Mouse (Mus musculus): ENCODE data around the gene Anxa3.
A peak's percentile ranks its signal among the peaks of the same experiment; 100 is the strongest.

Gene Anxa3

GRCm38 (mm10) chr5:96792936-96793718 is at the start of gene Anxa3:
Anxa3 (plus strand) TSS chr5:96793339.
- DNase-seq (ENCODE audit: low read depth) = no peak

GRCm38 (mm10) chr5:96747195-96747984 is 45.7 kb upstream of the Anxa3 start:
- no peak for DNase-seq (ENCODE audit: low read depth)

DNA sequence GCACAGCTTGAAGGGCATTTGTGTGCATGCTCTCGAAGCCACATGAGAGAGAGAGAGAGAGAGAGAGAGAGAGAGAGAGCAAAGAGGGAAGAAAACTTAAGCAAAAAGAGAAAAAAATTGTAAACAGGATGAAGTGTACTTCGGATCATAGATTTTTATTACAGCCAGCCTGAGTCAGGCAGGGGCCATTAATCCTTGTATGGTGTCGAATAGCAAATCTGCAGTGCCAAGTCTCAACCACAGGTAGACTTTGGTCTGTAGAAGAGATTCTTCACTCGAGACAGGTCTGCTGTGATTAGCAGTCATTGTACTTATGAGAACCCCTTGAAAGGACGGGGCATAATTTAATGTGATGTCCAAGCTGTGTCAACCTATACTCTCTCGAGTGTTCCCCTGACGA is 35.5 kb upstream of the Anxa3 start:
- DNase-seq (ENCODE audit: low read depth) = no peak

DNA sequence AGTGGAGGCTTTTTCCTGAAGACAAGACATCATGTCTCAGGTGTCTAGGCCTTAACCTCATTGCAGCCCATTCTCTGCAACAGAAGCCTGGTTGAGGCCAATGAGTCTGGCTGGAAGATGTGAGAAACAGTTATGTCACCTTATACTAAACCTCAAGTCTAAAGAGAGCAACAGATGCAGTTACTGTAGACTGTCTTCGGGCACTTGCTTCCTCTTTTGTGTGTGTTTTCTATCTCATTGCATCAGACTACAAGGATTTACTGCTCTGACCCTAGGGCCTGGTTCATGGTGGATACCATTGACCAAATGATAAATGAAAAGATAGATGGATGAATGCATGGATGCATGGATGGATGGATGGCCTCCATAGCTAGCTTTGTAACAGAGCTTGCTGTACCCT is 31.1 kb upstream of the Anxa3 start:
- DNase-seq (ENCODE audit: low read depth) = no peak

- DNase-seq (ENCODE audit: low read depth) = peak; percentile 57
Measured at GRCm38 (mm10) chr5:96768846-96769471, 24.2 kb upstream of the Anxa3 start.

GRCm38 (mm10) chr5:96783506-96784288 is 9.4 kb upstream of the Anxa3 start:
- DNase-seq (ENCODE audit: low read depth) = no peak

DNA sequence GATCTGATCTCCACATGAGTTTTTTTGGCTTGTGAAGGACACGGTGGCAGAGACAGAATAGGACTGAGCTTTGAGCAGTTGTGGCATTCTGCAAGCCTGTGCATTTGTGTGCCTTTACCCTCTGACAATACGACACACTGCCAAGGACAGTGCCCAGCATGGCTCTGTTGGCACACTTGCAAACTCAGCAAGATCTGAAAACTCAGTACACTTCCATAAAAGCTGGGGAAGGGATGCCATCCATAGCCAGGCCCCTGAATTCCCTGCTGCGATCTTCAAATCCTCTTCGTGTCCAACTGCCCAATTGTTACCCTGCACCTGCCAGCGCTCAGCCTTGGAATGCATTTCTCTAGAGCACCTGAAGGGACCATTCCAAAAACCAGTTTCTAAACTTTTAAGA is 8.0 kb upstream of the Anxa3 start:
- DNase-seq (ENCODE audit: low read depth) = no peak

GRCm38 (mm10) chr5:96792422-96792821 is 717 bp upstream of the Anxa3 start:
- no peak for DNase-seq (ENCODE audit: low read depth)

DNA sequence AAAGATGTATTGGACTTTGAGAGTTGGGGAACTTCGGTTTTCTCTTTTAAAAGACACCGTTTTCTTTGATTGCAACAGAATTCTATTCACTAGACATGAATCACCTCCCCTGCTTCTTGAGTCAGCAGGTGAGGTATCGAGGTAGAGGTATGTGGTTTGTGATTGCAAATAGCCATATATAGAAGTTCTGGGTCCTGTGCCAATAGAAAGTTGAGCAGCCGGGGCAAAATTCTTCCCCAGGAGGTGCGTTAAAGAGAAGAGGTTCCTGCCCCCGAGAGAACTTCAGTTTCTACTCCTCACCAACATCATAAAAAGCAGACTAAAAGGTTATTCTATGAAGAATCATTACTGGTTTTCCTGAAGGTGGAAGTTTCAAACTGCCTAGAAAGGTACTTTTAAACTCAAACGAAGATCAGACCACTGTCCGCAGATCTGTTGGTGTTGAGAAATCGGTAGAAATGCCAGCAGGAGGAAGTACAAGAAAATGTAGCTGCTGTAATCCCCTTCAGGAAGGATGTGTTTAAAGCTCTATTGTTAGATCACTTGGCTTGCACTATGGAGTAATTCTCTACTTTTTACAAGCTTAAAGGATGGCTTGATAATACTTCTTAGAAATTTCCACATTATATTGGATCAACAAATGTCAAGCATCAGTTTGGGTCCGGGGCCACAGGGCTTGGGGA is 955 bp downstream of the Anxa3 start:
- DNase-seq (ENCODE audit: low read depth) = peak; percentile 6

GRCm38 (mm10) chr5:96795752-96796151 is 2.6 kb downstream of the Anxa3 start:
- DNase-seq (ENCODE audit: low read depth) = no peak

DNA sequence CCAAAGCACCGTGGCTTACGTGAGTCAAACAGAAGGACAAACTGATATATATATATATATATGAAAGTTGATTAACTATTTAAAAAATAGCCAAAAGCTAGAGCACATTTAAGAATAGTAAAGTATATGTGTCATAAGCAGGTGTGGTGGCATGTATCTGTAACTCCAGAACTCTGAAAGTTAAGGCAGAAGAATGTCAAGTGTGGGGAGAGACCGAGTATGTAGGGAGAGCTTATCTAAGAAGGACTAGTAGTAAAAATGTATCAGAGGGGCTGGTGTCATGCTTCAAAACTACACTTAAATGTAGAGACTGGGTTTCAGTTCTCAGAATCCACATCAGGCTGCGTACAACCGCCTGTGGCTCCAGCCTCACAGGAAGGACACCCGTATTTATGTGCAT is 4.3 kb downstream of the Anxa3 start:
- DNase-seq (ENCODE audit: low read depth) = no peak

DNA sequence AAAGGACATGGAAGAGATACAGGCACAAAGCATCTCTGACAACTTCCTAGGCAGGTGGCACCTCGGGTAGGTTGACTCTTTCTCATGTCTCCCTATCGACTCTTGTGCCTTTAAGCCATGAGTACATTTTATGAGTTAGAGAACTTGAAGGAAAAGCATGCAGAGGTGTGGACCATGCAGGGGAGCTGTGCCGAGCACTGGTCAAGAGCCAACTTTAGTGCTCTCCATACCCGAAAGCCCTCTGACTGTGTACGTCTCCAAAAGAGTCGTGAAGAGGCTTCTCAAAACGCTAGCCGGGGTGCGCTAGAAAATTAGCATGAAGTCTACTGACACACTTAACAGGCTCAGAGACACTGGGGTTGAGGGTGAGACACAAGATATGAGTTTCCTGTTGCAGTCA is 6.0 kb downstream of the Anxa3 start:
- no peak for DNase-seq (ENCODE audit: low read depth)

GRCm38 (mm10) chr5:96799969-96800368 is 6.8 kb downstream of the Anxa3 start:
- DNase-seq (ENCODE audit: low read depth) = no peak

DNA sequence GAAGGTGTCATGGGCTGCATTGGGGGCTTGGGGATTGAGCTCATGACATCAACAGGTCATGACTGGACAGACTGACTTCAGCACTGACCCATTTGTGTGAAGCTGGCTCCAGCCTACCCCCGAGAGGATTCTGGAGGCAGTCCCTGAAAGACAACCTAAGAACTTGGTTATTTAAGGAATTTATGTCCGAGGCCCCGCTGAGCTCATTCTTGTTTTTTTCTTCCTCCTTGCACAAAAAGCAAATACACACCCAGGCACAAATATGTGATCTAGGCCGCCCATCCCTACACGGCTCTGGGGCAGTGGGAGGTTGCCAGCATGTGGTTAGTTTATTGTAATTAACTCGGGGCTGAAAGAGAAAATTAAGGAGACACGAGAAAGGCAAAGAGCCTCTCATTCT is 9.0 kb downstream of the Anxa3 start:
- no peak for DNase-seq (ENCODE audit: low read depth)

DNA sequence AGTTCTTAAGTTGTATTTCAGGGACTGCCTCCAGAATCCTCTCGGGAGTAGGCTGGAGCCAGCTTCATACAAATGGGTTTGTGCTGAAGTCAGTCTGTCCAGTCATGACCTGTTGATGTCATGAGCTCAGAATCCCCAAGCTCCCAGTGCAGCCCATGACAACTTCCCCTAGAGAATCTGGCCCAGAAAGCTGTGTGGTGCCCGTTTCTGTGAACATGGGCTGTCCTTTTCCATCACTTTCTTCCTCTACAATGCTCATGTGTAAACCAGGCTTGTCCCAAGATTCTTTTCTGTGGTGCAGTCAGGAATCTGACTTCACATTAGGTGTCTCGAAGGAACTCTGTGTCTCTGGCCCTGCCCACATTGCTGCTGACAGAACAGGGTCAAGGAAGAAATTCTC is 10.0 kb downstream of the Anxa3 start:
- no peak for DNase-seq (ENCODE audit: low read depth)

DNA sequence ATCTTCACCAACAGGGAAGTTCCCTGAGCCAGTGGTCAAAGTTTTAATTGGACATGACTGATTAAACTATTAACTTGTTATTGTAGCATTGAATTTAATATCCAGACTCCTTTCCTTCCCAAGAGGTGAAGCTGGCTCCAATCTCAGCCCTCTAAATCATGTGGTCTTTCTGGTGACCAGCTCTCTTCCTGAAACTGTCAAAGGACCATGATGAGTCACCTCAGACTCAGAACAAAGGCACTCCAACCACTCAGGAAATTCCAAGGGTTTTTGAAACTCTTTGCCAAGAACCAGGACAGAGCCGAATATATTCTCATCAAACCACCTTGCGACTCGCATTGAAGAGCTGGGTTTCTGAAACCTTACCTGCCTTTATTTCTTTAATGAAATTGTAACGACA is 11.2 kb downstream of the Anxa3 start:
- DNase-seq (ENCODE audit: low read depth) = no peak

- DNase-seq (ENCODE audit: low read depth) = no peak
Measured at GRCm38 (mm10) chr5:96804813-96805212, 11.7 kb downstream of the Anxa3 start.

GRCm38 (mm10) chr5:96810620-96811019 is 17.5 kb downstream of the Anxa3 start:
- no peak for DNase-seq (ENCODE audit: low read depth)

GRCm38 (mm10) chr5:96824769-96825327 is 31.7 kb downstream of the Anxa3 start:
- peak; percentile 40 for DNase-seq (ENCODE audit: low read depth)

GRCm38 (mm10) chr5:96827176-96827575 is 34.0 kb downstream of the Anxa3 start:
- no peak for DNase-seq (ENCODE audit: low read depth)

DNA sequence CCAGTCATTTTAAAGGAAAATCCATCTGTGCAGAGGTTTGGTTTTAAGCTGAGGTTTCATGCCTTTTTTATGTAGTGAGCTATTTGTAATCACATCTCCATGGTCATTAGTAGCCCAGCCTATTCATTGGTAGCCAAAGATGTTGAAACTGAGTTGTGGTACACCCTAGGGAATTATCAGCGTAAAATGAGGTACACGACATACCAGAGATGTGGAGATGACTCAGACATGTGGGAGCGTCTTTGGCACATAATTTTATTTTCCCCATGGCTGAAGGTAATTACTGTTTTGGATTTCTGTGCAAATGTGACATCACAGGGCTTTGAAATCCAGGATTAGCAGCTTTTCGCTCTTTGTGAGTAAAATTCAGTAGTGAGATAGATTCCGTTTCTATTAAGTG is 41.2 kb downstream of the Anxa3 start:
- DNase-seq (ENCODE audit: low read depth) = no peak

All from induced T-regulatory cell, adult 2 months (primary cell).